ENCODE assay signal across 23 mouse cellular contexts in the genomic region with DNA sequence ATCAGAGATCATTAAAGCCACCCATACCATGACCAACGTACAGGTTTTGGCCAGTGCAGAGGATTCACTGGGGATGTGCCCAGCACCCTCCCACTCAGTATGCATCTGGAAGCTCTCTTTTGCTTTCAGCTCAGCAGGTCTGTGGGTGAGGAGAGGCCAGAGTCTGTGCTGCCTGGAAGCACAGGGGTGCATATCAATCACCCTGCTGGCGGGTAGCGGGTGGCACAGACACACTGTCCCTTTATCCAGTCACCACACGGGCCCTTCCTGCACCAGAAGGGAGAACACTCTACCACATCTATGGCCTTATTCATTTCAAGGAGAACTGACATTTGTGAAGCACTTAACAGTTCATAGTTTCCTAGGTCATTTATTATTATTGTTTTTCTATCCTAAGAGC. TPM values are rescaled to one million over a fixed set of nuclear protein-coding genes. Genes with fewer than 3 reads are reported as not detected.
DNase-seq lines count a peak whose midpoint lies in the region; ATAC-seq and TF ChIP-seq lines count a peak whose summit lies in the region.
"Had no signal": no experiment of that assay in that cellular context is flagged by ENCODE, and none has a peak within 500 bp of the region (broad histone marks: within the 10 kb centered on the region; RNA-seq: fewer than 3 reads in every experiment).

No protein-coding gene starts in this region.

- H3K4me1 ChIP-seq in forebrain, postnatal 0 days (ENCODE audit: insufficient read depth), result peaks cover 7% of the 10 kb centered on the region; the same call in 1 of the 2 replicates
- H3K4me1 ChIP-seq in forebrain, embryonic 10.5 days, result 0 out of 2 replicates have a peak, but pooled peaks cover 5% of the 10 kb centered on the region
- peaks cover 10% of the 10 kb centered on the region for H3K4me1 ChIP-seq in kidney, embryonic 15.5 days
- no peaks in the 10 kb centered on the region for H3K4me1 ChIP-seq in midbrain, embryonic 15.5 days
- H3K4me1 ChIP-seq in midbrain, embryonic 13.5 days (replicated peaks), result no peaks in the 10 kb centered on the region
- H3K4me1 ChIP-seq: neural tube, embryonic 15.5 days had no signal

- WGBS in forebrain, postnatal 0 days, result 55% methylated on average over 4 of the region's 4 CpGs
- 72% methylated on average over 4 of the region's 4 CpGs for WGBS in forebrain, embryonic 10.5 days
- 57% methylated on average over 4 of the region's 4 CpGs for WGBS in kidney, embryonic 15.5 days
- 54% methylated on average over 4 of the region's 4 CpGs for WGBS in midbrain, embryonic 15.5 days
- WGBS in midbrain, embryonic 13.5 days, result 65% methylated on average over 4 of the region's 4 CpGs

- peak; percentile 52; the same call in 1 of the 2 replicates for ATAC-seq in forebrain, postnatal 0 days
- 0 out of 2 replicates have a peak, but pooled peaks have one; percentile 43 for ATAC-seq in kidney, embryonic 15.5 days (replicated peaks; ENCODE audit: low FRiP score)
- ATAC-seq in midbrain, embryonic 15.5 days (replicated peaks), result 0 out of 2 replicates have a peak, but pooled peaks have one; percentile 45
- ATAC-seq in midbrain, embryonic 13.5 days, result no peak
- ATAC-seq: CD4-positive, CD25-positive, alpha-beta regulatory T cell, adult 4 months had no signal

- TF ChIP-seq CTCF in forebrain, postnatal 0 days (IDR thresholded peaks at IDR 0.05; ENCODE audit: low read depth), result 0 out of 2 replicates have a peak, but pooled peaks have one; percentile 5

- no peak overlapping the region for H3K27ac ChIP-seq in forebrain, postnatal 0 days (ENCODE audit: low read depth, low read length)
- H3K27ac ChIP-seq in forebrain, embryonic 10.5 days, result no peak overlapping the region
- H3K27ac ChIP-seq in kidney, embryonic 15.5 days, result no peak overlapping the region
- no peak overlapping the region for H3K27ac ChIP-seq in midbrain, embryonic 15.5 days
- H3K27ac ChIP-seq in midbrain, embryonic 13.5 days, result no peak overlapping the region
- H3K27ac ChIP-seq: embryonic facial prominence, embryonic 15.5 days; kidney, postnatal 0 days; neural tube, embryonic 15.5 days; stomach, embryonic 15.5 days had no signal

- no peaks in the 10 kb centered on the region for H3K27me3 ChIP-seq in forebrain, postnatal 0 days (ENCODE audit: insufficient read depth, low read length)
- no peaks in the 10 kb centered on the region for H3K27me3 ChIP-seq in forebrain, embryonic 10.5 days (ENCODE audit: poor library complexity, severe bottlenecking)
- no peaks in the 10 kb centered on the region for H3K27me3 ChIP-seq in kidney, embryonic 15.5 days
- no peaks in the 10 kb centered on the region for H3K27me3 ChIP-seq in midbrain, embryonic 15.5 days (replicated peaks)
- H3K27me3 ChIP-seq in midbrain, embryonic 13.5 days, result no peaks in the 10 kb centered on the region
- H3K27me3 ChIP-seq: embryonic facial prominence, embryonic 15.5 days; neural tube, embryonic 15.5 days; stomach, embryonic 15.5 days had no signal

- H3K9me3 ChIP-seq in forebrain, postnatal 0 days (ENCODE audit: low read length), result no peaks in the 10 kb centered on the region
- no peaks in the 10 kb centered on the region for H3K9me3 ChIP-seq in forebrain, embryonic 10.5 days
- H3K9me3 ChIP-seq in kidney, embryonic 15.5 days (replicated peaks), result no peaks in the 10 kb centered on the region
- H3K9me3 ChIP-seq in midbrain, embryonic 15.5 days, result no peaks in the 10 kb centered on the region
- no peaks in the 10 kb centered on the region for H3K9me3 ChIP-seq in midbrain, embryonic 13.5 days
- H3K9me3 ChIP-seq: embryonic facial prominence, embryonic 15.5 days; neural tube, embryonic 15.5 days; stomach, embryonic 15.5 days had no signal

- no peak overlapping the region for H3K9ac ChIP-seq in forebrain, postnatal 0 days
- no peak overlapping the region for H3K9ac ChIP-seq in kidney, embryonic 15.5 days
- no peak overlapping the region for H3K9ac ChIP-seq in midbrain, embryonic 15.5 days
- no peak overlapping the region for H3K9ac ChIP-seq in midbrain, embryonic 13.5 days (replicated peaks)
- H3K9ac ChIP-seq: embryonic facial prominence, embryonic 15.5 days; neural tube, embryonic 15.5 days; stomach, embryonic 15.5 days had no signal

- H3K4me2 ChIP-seq in forebrain, postnatal 0 days (ENCODE audit: low read depth), result no peak overlapping the region
- no peak overlapping the region for H3K4me2 ChIP-seq in kidney, embryonic 15.5 days
- no peak overlapping the region for H3K4me2 ChIP-seq in midbrain, embryonic 15.5 days
- no peak overlapping the region for H3K4me2 ChIP-seq in midbrain, embryonic 13.5 days (replicated peaks)
- H3K4me2 ChIP-seq: embryonic facial prominence, embryonic 15.5 days; heart, embryonic 11.5 days; liver, embryonic 11.5 days; neural tube, embryonic 15.5 days; stomach, embryonic 15.5 days had no signal

- no peaks in the 10 kb centered on the region for H3K36me3 ChIP-seq in forebrain, postnatal 0 days (ENCODE audit: insufficient read depth)
- H3K36me3 ChIP-seq in forebrain, embryonic 10.5 days (replicated peaks), result no peaks in the 10 kb centered on the region
- no peaks in the 10 kb centered on the region for H3K36me3 ChIP-seq in kidney, embryonic 15.5 days
- H3K36me3 ChIP-seq in midbrain, embryonic 15.5 days (replicated peaks), result no peaks in the 10 kb centered on the region
- no peaks in the 10 kb centered on the region for H3K36me3 ChIP-seq in midbrain, embryonic 13.5 days
- H3K36me3 ChIP-seq: embryonic facial prominence, embryonic 15.5 days; neural tube, embryonic 15.5 days; stomach, embryonic 15.5 days had no signal

- H3K4me3 ChIP-seq in forebrain, postnatal 0 days (ENCODE audit: low read depth, low read length), result no peak overlapping the region
- no peak overlapping the region for H3K4me3 ChIP-seq in forebrain, embryonic 10.5 days
- H3K4me3 ChIP-seq in kidney, embryonic 15.5 days (replicated peaks), result no peak overlapping the region
- H3K4me3 ChIP-seq in midbrain, embryonic 15.5 days, result no peak overlapping the region
- H3K4me3 ChIP-seq in midbrain, embryonic 13.5 days (replicated peaks), result no peak overlapping the region
- H3K4me3 ChIP-seq: embryonic facial prominence, embryonic 15.5 days; neural tube, embryonic 15.5 days; stomach, embryonic 15.5 days had no signal

- no peak for DNase-seq in forebrain, postnatal 0 days
- DNase-seq in forebrain, embryonic 10.5 days (ENCODE audit: extremely low spot score, low spot score), result no peak
- no peak for DNase-seq in kidney, postnatal 10 days
- DNase-seq in brain, adult 2 months (ENCODE audit: low read depth, low spot score), result peak; percentile 23
- DNase-seq in urinary bladder, postnatal 4 days (ENCODE audit: low spot score in 2 of 2), result no peak
- DNase-seq: cerebellum, adult 11 months; cerebellum, adult 9-11 months; gastrocnemius, postnatal 14 days; heart, adult 11 months; kidney, adult 11 months; lung, adult 18-20 months; lung, postnatal 14 days; thymus, postnatal 25 days had no signal

RNA-seq across cellular contexts. Expression of gene Hsd11b1, which starts 25.4 kb away (rescaled TPM):
- 1.8 TPM in 2 replicates for total RNA-seq in forebrain, postnatal 0 days (2014; rRNA removed)
- polyA plus RNA-seq in forebrain, postnatal 0 days (2015; fragmentation: Nextera tagmentation; extraction: Ambion mirVana), result 2.0 and 2.1 TPM in 2 replicates
- polyA plus RNA-seq in forebrain, embryonic 10.5 days (2016; fragmentation: Nextera tagmentation; extraction: Ambion mirVana), result 0.12 and 0.14 TPM in 2 replicates
- polyA plus RNA-seq in kidney, embryonic 15.5 days (2015; fragmentation: Nextera tagmentation; extraction: Ambion mirVana), result 1.5 TPM in 2 replicates
- polyA plus RNA-seq in midbrain, embryonic 15.5 days (2015; fragmentation: Nextera tagmentation; extraction: Ambion mirVana), result 0.41 TPM in 1 of 2 replicates, not detected in the other
- polyA plus RNA-seq in midbrain, embryonic 13.5 days (2015; fragmentation: Nextera tagmentation; extraction: Ambion mirVana), result not detected in 2 replicates

RNA-seq across cellular contexts. Expression of gene Lamb3, which starts 30.9 kb away (rescaled TPM):
- total RNA-seq in forebrain, postnatal 0 days (2014; rRNA removed), result 1.5 and 3.6 TPM in 2 replicates
- 0.98 and 1.1 TPM in 2 replicates for polyA plus RNA-seq in forebrain, postnatal 0 days (2015; fragmentation: Nextera tagmentation; extraction: Ambion mirVana)
- 0.14 and 0.20 TPM in 2 replicates for polyA plus RNA-seq in forebrain, embryonic 10.5 days (2016; fragmentation: Nextera tagmentation; extraction: Ambion mirVana)
- 1.2 and 1.6 TPM in 2 replicates for polyA plus RNA-seq in kidney, embryonic 15.5 days (2015; fragmentation: Nextera tagmentation; extraction: Ambion mirVana)
- 0.54 and 1.1 TPM in 2 replicates for polyA plus RNA-seq in midbrain, embryonic 15.5 days (2015; fragmentation: Nextera tagmentation; extraction: Ambion mirVana)
- 0.58 and 0.62 TPM in 2 replicates for polyA plus RNA-seq in midbrain, embryonic 13.5 days (2015; fragmentation: Nextera tagmentation; extraction: Ambion mirVana)

RNA-seq across cellular contexts. Expression of gene G0s2, which starts 34.6 kb away (rescaled TPM):
- 5.7 and 11.0 TPM in 2 replicates for total RNA-seq in forebrain, postnatal 0 days (2014; rRNA removed)
- polyA plus RNA-seq in forebrain, postnatal 0 days (2015; fragmentation: Nextera tagmentation; extraction: Ambion mirVana), result 4.7 and 5.0 TPM in 2 replicates
- polyA plus RNA-seq in forebrain, embryonic 10.5 days (2016; fragmentation: Nextera tagmentation; extraction: Ambion mirVana), result 5.6 and 6.1 TPM in 2 replicates
- polyA plus RNA-seq in kidney, embryonic 15.5 days (2015; fragmentation: Nextera tagmentation; extraction: Ambion mirVana), result 28.6 and 37.1 TPM in 2 replicates
- polyA plus RNA-seq in midbrain, embryonic 15.5 days (2015; fragmentation: Nextera tagmentation; extraction: Ambion mirVana), result 5.3 and 6.6 TPM in 2 replicates
- 7.7 and 10.2 TPM in 2 replicates for polyA plus RNA-seq in midbrain, embryonic 13.5 days (2015; fragmentation: Nextera tagmentation; extraction: Ambion mirVana)

RNA-seq across cellular contexts. Expression of gene Traf3ip3, which starts 36.9 kb away (rescaled TPM):
- 0.69 and 1.8 TPM in 2 replicates for total RNA-seq in forebrain, postnatal 0 days (2014; rRNA removed)
- polyA plus RNA-seq in forebrain, postnatal 0 days (2015; fragmentation: Nextera tagmentation; extraction: Ambion mirVana), result 1.6 and 2.1 TPM in 2 replicates
- 1.5 and 2.0 TPM in 2 replicates for polyA plus RNA-seq in forebrain, embryonic 10.5 days (2016; fragmentation: Nextera tagmentation; extraction: Ambion mirVana)
- polyA plus RNA-seq in kidney, embryonic 15.5 days (2015; fragmentation: Nextera tagmentation; extraction: Ambion mirVana), result 3.5 and 4.3 TPM in 2 replicates
- polyA plus RNA-seq in midbrain, embryonic 15.5 days (2015; fragmentation: Nextera tagmentation; extraction: Ambion mirVana), result 0.85 and 1.6 TPM in 2 replicates
- 1.1 and 1.2 TPM in 2 replicates for polyA plus RNA-seq in midbrain, embryonic 13.5 days (2015; fragmentation: Nextera tagmentation; extraction: Ambion mirVana)
